ENCODE assay signal across 20 mouse cellular contexts in genomic region chr6:149134391-149135150, GRCm38 (mm10). TPM values are rescaled to one million over a fixed set of nuclear protein-coding genes. Genes with fewer than 3 reads are reported as not detected.
DNase-seq lines count a peak whose midpoint lies in the region; ATAC-seq lines count a peak whose summit lies in the region.
"Had no signal": no experiment of that assay in that cellular context is flagged by ENCODE, and none has a peak within 500 bp of the region (broad histone marks: within the 10 kb centered on the region; RNA-seq: fewer than 3 reads in every experiment).

No protein-coding gene starts in this region.

- no peaks in the 10 kb centered on the region for H3K36me3 ChIP-seq in liver, embryonic 11.5 days (ENCODE audit: control insufficient read depth, insufficient read depth, low read length)
- no peaks in the 10 kb centered on the region for H3K36me3 ChIP-seq in liver, embryonic 12.5 days
- no peaks in the 10 kb centered on the region for H3K36me3 ChIP-seq in heart, embryonic 14.5 days (ENCODE audit: control insufficient read depth, insufficient read depth, low read length)
- no peaks in the 10 kb centered on the region for H3K36me3 ChIP-seq in stomach, embryonic 16.5 days (ENCODE audit: control insufficient read depth, insufficient read depth, low read length)
- H3K36me3 ChIP-seq: embryonic facial prominence, embryonic 10.5 days; midbrain, embryonic 15.5 days had no signal

- H3K9me3 ChIP-seq in liver, embryonic 11.5 days (ENCODE audit: control insufficient read depth, low read length) = no peaks in the 10 kb centered on the region
- no peaks in the 10 kb centered on the region for H3K9me3 ChIP-seq in liver, embryonic 12.5 days (replicated peaks)
- no peaks in the 10 kb centered on the region for H3K9me3 ChIP-seq in heart, embryonic 14.5 days (ENCODE audit: control insufficient read depth, low read length)
- H3K9me3 ChIP-seq in stomach, embryonic 16.5 days (replicated peaks; ENCODE audit: control insufficient read depth, low read length) = no peaks in the 10 kb centered on the region
- H3K9me3 ChIP-seq: embryonic facial prominence, embryonic 10.5 days; midbrain, embryonic 15.5 days had no signal

- no peaks in the 10 kb centered on the region for H3K27me3 ChIP-seq in liver, embryonic 11.5 days (replicated peaks; ENCODE audit: control insufficient read depth, insufficient read depth, low read length)
- H3K27me3 ChIP-seq in liver, embryonic 12.5 days (replicated peaks) = no peaks in the 10 kb centered on the region
- no peaks in the 10 kb centered on the region for H3K27me3 ChIP-seq in heart, embryonic 14.5 days (ENCODE audit: control insufficient read depth, insufficient read depth, low read length)
- no peaks in the 10 kb centered on the region for H3K27me3 ChIP-seq in stomach, embryonic 16.5 days (ENCODE audit: control insufficient read depth, insufficient read depth, low read length)
- H3K27me3 ChIP-seq: midbrain, embryonic 15.5 days had no signal

- peak; percentile 44 to 46 for DNase-seq in heart, adult 18-20 months
- DNase-seq in heart, postnatal 4 days = no peak
- DNase-seq in liver, embryonic 11.5 days (ENCODE audit: low spot score) = no peak
- DNase-seq in frontal cortex, adult 2 months (ENCODE audit: extremely low spot score in 1 of 2, low spot score in 1 of 2) = no peak
- no peak for DNase-seq in layer of hippocampus, adult 9-10 months (ENCODE audit: low spot score)
- DNase-seq: adrenal gland, postnatal 36 days; cerebellum, adult 11 months; gastrocnemius, postnatal 25 days; lung, postnatal 4 days had no signal

- H3K4me2 ChIP-seq in liver, embryonic 11.5 days = no peak overlapping the region
- no peak overlapping the region for H3K4me2 ChIP-seq in liver, embryonic 12.5 days
- no peak overlapping the region for H3K4me2 ChIP-seq in heart, embryonic 14.5 days (ENCODE audit: low read length)
- no peak overlapping the region for H3K4me2 ChIP-seq in stomach, embryonic 16.5 days (ENCODE audit: low read depth, low read length)
- H3K4me2 ChIP-seq: midbrain, embryonic 15.5 days had no signal

- 0 out of 2 replicates have a peak, but pooled peaks have one; percentile 29 for ATAC-seq in liver, embryonic 11.5 days (replicated peaks; ENCODE audit: low FRiP score)
- no peak for ATAC-seq in liver, embryonic 12.5 days
- ATAC-seq in heart, embryonic 14.5 days (ENCODE audit: insufficient number of reproducible peaks, insufficient read depth, low FRiP score, low read depth) = no peak
- no peak for ATAC-seq in stomach, embryonic 16.5 days (ENCODE audit: insufficient read depth, low FRiP score)
- ATAC-seq: hindbrain, postnatal 0 days; midbrain, embryonic 15.5 days had no signal

- H3K9ac ChIP-seq in liver, embryonic 11.5 days (ENCODE audit: low read depth, low read length) = no peak overlapping the region
- no peak overlapping the region for H3K9ac ChIP-seq in liver, embryonic 12.5 days
- no peak overlapping the region for H3K9ac ChIP-seq in heart, embryonic 14.5 days (ENCODE audit: low read length)
- H3K9ac ChIP-seq in stomach, embryonic 16.5 days (ENCODE audit: low read length) = no peak overlapping the region
- H3K9ac ChIP-seq: midbrain, embryonic 15.5 days had no signal

- WGBS in liver, embryonic 11.5 days = 33% methylated on average over 5 of the region's 5 CpGs
- WGBS in liver, embryonic 12.5 days (ENCODE audit: insufficient replicate concordance) = 40% methylated on average over 5 of the region's 5 CpGs
- WGBS in heart, embryonic 14.5 days = 10% methylated on average over 5 of the region's 5 CpGs
- 20% methylated on average over 5 of the region's 5 CpGs for WGBS in stomach, embryonic 16.5 days

- H3K27ac ChIP-seq in liver, embryonic 11.5 days (ENCODE audit: low read depth, low read length) = no peak overlapping the region
- no peak overlapping the region for H3K27ac ChIP-seq in liver, embryonic 12.5 days
- H3K27ac ChIP-seq in heart, embryonic 14.5 days (replicated peaks in 1 of 2; ENCODE audit: control insufficient read depth in 1 of 2, insufficient read depth in 1 of 2, low read depth in 2 of 2, low read length in 2 of 2) = peak overlapping the region; percentile 37 to 41
- H3K27ac ChIP-seq in stomach, embryonic 16.5 days (ENCODE audit: low read length) = peak overlapping the region; percentile 36; the same call in 1 of the 2 replicates
- H3K27ac ChIP-seq: embryonic facial prominence, embryonic 10.5 days; hindbrain, postnatal 0 days; layer of hippocampus, adult 2 months; midbrain, embryonic 15.5 days had no signal

- H3K4me1 ChIP-seq in liver, embryonic 11.5 days (replicated peaks; ENCODE audit: control insufficient read depth, insufficient read depth, low read length) = peaks cover 10% of the 10 kb centered on the region; the same call in 1 of the 2 replicates
- H3K4me1 ChIP-seq in liver, embryonic 12.5 days = peaks cover 16% of the 10 kb centered on the region
- H3K4me1 ChIP-seq in heart, embryonic 14.5 days (ENCODE audit: control insufficient read depth in 2 of 2, insufficient read depth in 2 of 2, low read length in 2 of 2) = peaks cover 4 to 13% of the 10 kb centered on the region in 2 experiments
- H3K4me1 ChIP-seq in stomach, embryonic 16.5 days (ENCODE audit: control insufficient read depth, insufficient read depth, low read length) = peaks cover 2% of the 10 kb centered on the region; the same call in 1 of the 2 replicates
- H3K4me1 ChIP-seq: midbrain, embryonic 15.5 days had no signal

- H3K4me3 ChIP-seq in liver, embryonic 11.5 days (ENCODE audit: low read depth, low read length) = no peak overlapping the region
- no peak overlapping the region for H3K4me3 ChIP-seq in liver, embryonic 12.5 days
- no peak overlapping the region for H3K4me3 ChIP-seq in heart, embryonic 14.5 days (ENCODE audit: control insufficient read depth in 1 of 2, insufficient read depth in 1 of 2, low read depth in 1 of 2, low read length in 2 of 2)
- H3K4me3 ChIP-seq in stomach, embryonic 16.5 days (replicated peaks; ENCODE audit: low read length) = no peak overlapping the region
- H3K4me3 ChIP-seq: embryonic facial prominence, embryonic 10.5 days; layer of hippocampus, adult 2 months; midbrain, embryonic 15.5 days had no signal

RNA-seq across cellular contexts. Expression of gene Gm10203, which starts 4.6 kb away (rescaled TPM):
- total RNA-seq in heart, adult 18-20 months (2021) = not detected
- total RNA-seq in heart, postnatal 4 days (2021) = not detected
- not detected in 2 replicates for polyA plus RNA-seq in liver, embryonic 11.5 days (2014; fragmentation: Nextera tagmentation; extraction: Ambion mirVana)
- polyA plus RNA-seq in liver, embryonic 12.5 days (2016; fragmentation: Nextera tagmentation; extraction: Ambion mirVana) = not detected in 2 replicates
- polyA plus RNA-seq in heart, embryonic 14.5 days (2014; fragmentation: Nextera tagmentation; extraction: Ambion mirVana) = not detected in 2 replicates
- not detected in 2 replicates for polyA plus RNA-seq in stomach, embryonic 16.5 days (2015; fragmentation: Nextera tagmentation; extraction: Ambion mirVana)
- polyA plus RNA-seq in frontal cortex, adult 2 months (2012; rRNA removed) = not detected in 2 replicates
- total RNA-seq: adrenal gland, postnatal 36 days; gastrocnemius, postnatal 25 days; hindbrain, postnatal 0 days; layer of hippocampus, adult 2 months had no signal
- polyA plus RNA-seq: embryonic facial prominence, embryonic 10.5 days; forebrain, embryonic 11.5 days; hindbrain, postnatal 0 days; limb, embryonic 11.5 days; midbrain, embryonic 15.5 days; neural tube, embryonic 14.5 days; urinary bladder, adult 2 months had no signal

RNA-seq across cellular contexts. Expression of gene Etfbkmt, which starts 5.1 kb away (rescaled TPM):
- 10 to 100 TPM; 21.6 to 27.4 TPM for total RNA-seq in heart, adult 18-20 months (2021)
- total RNA-seq in heart, postnatal 4 days (2021) = 10 to 100 TPM; 12.2 to 15.7 TPM
- polyA plus RNA-seq in liver, embryonic 11.5 days (2014; fragmentation: Nextera tagmentation; extraction: Ambion mirVana) = 14.2 and 14.9 TPM in 2 replicates
- 11.8 and 12.0 TPM in 2 replicates for polyA plus RNA-seq in liver, embryonic 12.5 days (2016; fragmentation: Nextera tagmentation; extraction: Ambion mirVana)
- polyA plus RNA-seq in heart, embryonic 14.5 days (2014; fragmentation: Nextera tagmentation; extraction: Ambion mirVana) = 12.8 and 15.5 TPM in 2 replicates
- polyA plus RNA-seq in stomach, embryonic 16.5 days (2015; fragmentation: Nextera tagmentation; extraction: Ambion mirVana) = 18.1 and 19.3 TPM in 2 replicates
- polyA plus RNA-seq in frontal cortex, adult 2 months (2012; rRNA removed) = 5.6 and 6.2 TPM in 2 replicates

RNA-seq across cellular contexts. Expression of gene Dennd5b, which starts 33.1 kb away (rescaled TPM):
- 10 to 100 TPM; 15.9 to 16.1 TPM for total RNA-seq in heart, adult 18-20 months (2021)
- 10 to 100 TPM; 37.9 to 41.0 TPM for total RNA-seq in heart, postnatal 4 days (2021)
- 11.0 and 11.3 TPM in 2 replicates for polyA plus RNA-seq in liver, embryonic 11.5 days (2014; fragmentation: Nextera tagmentation; extraction: Ambion mirVana)
- 6.0 and 7.0 TPM in 2 replicates for polyA plus RNA-seq in liver, embryonic 12.5 days (2016; fragmentation: Nextera tagmentation; extraction: Ambion mirVana)
- polyA plus RNA-seq in heart, embryonic 14.5 days (2014; fragmentation: Nextera tagmentation; extraction: Ambion mirVana) = 11.3 and 11.4 TPM in 2 replicates
- 3.9 and 4.5 TPM in 2 replicates for polyA plus RNA-seq in stomach, embryonic 16.5 days (2015; fragmentation: Nextera tagmentation; extraction: Ambion mirVana)
- polyA plus RNA-seq in frontal cortex, adult 2 months (2012; rRNA removed) = 23.1 and 24.1 TPM in 2 replicates

RNA-seq across cellular contexts. Expression of gene Amn1, which starts 53.9 kb away (rescaled TPM):
- 10 to 100 TPM; 19.3 to 20.1 TPM for total RNA-seq in heart, adult 18-20 months (2021)
- 10 to 100 TPM; 21.0 to 25.7 TPM for total RNA-seq in heart, postnatal 4 days (2021)
- 12.8 and 14.4 TPM in 2 replicates for polyA plus RNA-seq in liver, embryonic 11.5 days (2014; fragmentation: Nextera tagmentation; extraction: Ambion mirVana)
- 8.6 and 9.2 TPM in 2 replicates for polyA plus RNA-seq in liver, embryonic 12.5 days (2016; fragmentation: Nextera tagmentation; extraction: Ambion mirVana)
- 25.9 and 27.2 TPM in 2 replicates for polyA plus RNA-seq in heart, embryonic 14.5 days (2014; fragmentation: Nextera tagmentation; extraction: Ambion mirVana)
- 21.4 and 24.1 TPM in 2 replicates for polyA plus RNA-seq in stomach, embryonic 16.5 days (2015; fragmentation: Nextera tagmentation; extraction: Ambion mirVana)
- polyA plus RNA-seq in frontal cortex, adult 2 months (2012; rRNA removed) = 26.6 and 32.6 TPM in 2 replicates

Comparison
In these comparisons a context has a peak if more than half of its experiments do, and no peak if none do; other contexts are left out.
1. DNase-seq: peak in heart, adult 18-20 months (2 of 2); none in heart, postnatal 4 days (single experiment), liver, embryonic 11.5 days (single experiment), frontal cortex, adult 2 months (0 of 2) and layer of hippocampus, adult 9-10 months (single experiment).
2. H3K27ac ChIP-seq: peak in heart, embryonic 14.5 days (2 of 2) and stomach, embryonic 16.5 days (single experiment); none in liver, embryonic 11.5 days (single experiment) and liver, embryonic 12.5 days (single experiment).